Mouse (Mus musculus): ENCODE results near the gene Dapk2. TPM values are rescaled to one million over a fixed set of nuclear protein-coding genes. Genes with fewer than 3 reads are reported as not detected.

Gene Dapk2
- total RNA-seq, 2 experiments from 2014 or later = 3.1 to 3.8 TPM

- DNase-seq = peak; percentile 74
These were observed 13.8 kb upstream of the Dapk2 start for GRCm38 (mm10) chr9:66144248-66144647.

DNA sequence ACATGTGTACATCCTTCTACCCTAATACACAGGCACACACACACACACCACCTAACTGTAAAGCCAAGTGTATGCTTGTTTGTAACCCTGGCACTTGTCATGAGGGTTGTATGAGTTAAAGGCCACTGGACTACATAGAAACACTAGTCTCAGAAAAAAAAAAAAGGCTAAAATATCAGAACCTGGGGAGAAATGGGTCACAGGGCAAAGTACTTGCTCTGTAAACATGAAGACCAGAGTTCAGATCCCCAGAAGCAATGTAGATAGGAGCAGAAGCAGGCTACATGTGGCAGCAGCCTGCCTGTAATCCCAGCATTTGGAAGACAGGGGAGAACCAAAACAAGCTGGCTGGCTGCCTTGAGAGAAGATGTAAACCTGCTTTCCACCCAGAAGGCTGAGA is 11.9 kb upstream of the Dapk2 start:
- no peak for DNase-seq

DNA sequence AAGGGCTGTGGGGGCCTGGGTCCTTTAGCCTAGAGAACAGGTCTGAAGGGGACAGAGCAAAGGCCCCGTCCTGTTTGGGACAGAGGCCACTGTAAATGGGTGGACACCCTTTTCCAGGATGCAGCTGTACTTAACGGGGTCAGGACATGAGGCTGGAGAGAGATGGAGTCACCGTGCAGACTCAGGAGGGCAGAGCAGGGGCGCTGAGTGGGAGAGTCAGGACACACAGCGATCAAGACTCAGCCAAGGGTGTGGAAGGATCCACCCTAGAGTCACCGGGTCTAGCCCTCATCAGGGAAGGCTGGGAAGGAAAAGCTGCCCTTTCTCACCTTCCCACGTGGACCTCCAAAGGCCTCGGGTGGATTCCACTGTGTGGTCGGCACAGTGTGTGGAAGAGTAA is 6.0 kb upstream of the Dapk2 start:
- no peak for DNase-seq

- no peak for DNase-seq
These were observed 4.4 kb upstream of the Dapk2 start for GRCm38 (mm10) chr9:66153594-66153993.

- DNase-seq = no peak
These were observed 4.0 kb upstream of the Dapk2 start for GRCm38 (mm10) chr9:66154013-66154412.

DNA sequence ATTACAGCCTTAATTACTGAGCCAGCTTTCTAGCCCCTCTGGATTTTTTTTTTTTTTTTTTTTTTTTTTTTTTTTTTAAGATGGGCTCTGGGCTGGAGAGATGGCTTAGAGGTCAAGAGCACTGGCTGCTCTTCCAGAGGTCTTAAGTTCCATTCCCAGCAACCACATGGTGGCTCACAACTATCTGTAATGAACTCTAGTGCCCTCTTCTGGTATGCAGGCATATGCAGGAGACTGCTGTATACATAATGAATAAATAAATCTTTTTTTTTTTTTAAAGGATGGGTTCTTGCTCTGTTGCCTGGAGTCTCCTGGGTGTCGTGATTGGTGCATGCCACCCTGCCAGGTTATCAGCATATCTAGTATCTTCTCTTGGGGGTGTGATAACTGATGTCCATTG is 2.5 kb upstream of the Dapk2 start:
- DNase-seq = no peak

DNA sequence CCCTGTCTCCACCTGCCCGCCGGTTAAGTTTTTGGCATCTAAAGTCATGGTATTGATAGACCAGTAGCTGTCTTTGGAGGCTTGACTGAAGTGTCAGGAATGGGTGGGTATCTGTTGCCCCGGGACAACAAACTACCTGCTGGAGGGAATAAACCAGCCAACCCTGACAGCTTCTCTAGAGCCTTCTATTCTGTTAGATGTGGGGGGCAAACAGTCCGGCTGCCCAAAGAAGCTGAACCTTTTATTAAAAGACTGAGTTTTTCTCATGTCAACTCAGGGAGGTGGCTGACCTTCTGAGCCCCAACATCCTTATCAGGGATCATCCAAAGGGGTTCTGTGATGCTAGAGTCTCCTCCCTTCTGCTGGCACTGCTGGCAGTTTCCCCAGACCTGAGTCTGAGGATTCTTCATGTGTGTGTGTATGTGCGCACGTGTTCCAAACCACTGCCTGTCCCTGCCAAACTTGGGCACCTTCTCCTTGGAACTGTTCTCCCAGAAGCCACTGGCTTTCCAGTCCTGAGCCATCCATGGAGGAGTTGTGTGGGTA is 935 bp downstream of the Dapk2 start:
- DNase-seq = no peak

GRCm38 (mm10) chr9:66160155-66160554 is 2.1 kb downstream of the Dapk2 start:
- no peak for DNase-seq

DNA sequence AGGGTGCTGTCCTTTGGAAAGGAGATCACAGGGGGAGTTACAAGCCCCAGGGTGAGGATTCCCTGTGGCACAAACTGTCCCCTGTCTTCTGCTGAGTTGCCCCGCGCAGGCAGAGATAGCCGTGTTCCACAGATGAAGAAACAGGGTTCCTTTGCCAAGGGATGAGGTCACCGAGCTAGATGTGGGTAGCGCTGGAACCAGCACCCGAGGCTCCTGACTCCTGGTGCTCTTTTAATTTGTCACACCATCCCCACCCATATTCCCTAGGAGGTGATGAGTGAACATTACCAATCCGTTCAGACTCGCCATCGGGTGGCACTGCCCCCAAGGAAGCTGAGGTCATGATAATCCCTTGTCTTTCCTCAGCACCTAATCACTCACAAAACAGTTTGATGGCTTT is 5.0 kb downstream of the Dapk2 start:
- no peak for DNase-seq

DNA sequence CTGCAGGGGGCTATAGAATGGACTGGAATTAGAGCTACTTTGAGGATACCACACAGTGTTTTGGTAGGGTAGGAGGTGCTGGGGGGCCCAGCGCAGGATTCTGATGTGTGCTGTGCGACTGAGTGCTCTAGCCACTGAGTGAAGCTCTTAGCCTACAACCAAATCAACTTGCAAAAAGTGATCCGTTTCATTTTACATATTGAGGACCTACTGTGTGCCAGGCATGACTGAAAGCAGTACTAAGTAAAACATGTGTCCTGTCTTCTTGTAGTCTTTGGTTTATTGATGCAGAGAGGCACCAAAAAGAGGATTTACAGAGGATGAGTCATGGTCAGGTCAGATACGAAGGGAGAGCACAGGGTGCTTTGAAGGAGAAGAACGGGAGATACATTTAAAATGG is 9.2 kb downstream of the Dapk2 start:
- DNase-seq = no peak

DNA sequence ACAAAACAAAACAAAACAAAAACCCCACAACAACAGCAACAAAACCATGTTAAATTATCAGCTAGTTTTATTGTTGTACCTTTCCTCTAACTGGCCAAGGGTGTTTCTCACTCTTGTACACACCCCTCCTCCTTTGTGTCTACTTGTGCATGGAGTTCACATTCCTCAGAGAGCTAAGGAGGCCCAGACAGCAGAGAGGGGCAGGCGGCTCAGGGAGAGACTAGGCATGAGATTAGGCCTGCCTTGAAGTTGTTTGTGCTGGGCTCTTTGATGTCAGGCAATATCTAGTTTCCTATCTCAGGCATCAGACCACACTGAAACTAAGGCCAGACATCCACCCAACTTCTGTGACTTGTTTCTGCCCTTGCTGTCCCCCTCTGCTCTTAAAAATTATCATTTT is 10.2 kb downstream of the Dapk2 start:
- no peak for DNase-seq

DNA sequence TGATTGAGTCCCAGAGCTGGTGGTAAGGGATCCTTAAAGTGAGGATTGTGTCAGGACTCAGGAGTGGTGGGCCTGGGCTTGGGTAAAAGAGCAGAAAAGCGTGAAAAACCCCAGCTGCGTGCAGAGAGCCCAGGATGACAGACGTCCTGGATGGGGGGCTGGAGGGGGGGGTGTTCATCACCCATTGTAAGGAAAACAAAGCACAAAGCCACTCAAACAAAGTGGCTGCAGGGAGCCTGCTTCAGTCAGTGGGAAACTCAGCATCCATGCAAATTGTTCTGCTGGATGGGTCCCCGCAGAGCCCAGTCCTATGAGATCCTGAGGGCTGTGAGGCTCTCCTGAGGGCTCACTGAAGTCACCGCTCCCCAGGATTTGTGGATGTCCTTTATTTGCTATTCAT is 12.5 kb downstream of the Dapk2 start:
- DNase-seq = no peak

GRCm38 (mm10) chr9:66171275-66171921 is 13.4 kb downstream of the Dapk2 start:
- no peak for DNase-seq

DNA sequence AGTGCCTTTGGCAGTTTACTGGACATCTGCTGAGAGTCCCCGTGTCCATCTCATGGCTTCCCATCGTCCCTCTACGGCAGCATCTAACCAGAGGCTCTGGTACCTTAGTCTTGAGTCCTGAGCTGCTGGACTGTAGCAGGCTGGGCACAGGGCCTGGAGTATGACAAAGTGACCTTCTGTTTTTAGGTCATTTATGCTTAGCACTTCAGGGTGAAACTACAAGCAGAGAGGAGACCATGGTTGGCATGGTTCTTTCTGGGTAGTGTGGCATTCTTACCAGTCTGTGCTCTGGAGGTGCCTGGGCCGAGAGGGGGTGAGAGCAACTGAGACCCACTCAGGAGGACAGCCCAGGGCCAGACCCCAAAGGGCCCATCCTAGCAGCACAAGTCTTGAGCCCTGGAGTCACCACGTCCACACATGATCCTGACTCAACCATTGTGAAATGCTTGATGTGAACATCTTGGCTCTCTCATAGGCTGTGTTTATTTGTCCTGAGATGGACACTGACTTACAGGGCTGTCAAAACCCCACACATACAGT is 15.4 kb downstream of the Dapk2 start:
- no peak for DNase-seq

DNA sequence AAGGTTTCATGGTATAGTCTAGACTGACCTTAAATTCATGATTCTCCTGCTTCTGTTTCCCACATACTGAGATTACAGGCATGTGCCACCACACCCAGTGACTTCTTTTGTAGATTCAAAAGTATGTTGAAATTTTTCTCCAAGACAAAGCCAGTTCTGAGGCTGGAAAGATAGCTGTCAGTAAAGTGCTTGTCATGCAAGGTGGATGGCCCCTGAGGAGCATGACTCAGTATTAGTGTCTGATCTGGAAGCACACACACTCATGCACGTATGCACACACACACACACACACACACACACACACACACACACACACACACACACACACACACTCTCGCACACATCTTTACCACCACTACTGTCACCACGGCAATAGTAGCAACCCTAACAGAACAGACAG is 17.0 kb downstream of the Dapk2 start:
- no peak for DNase-seq

GRCm38 (mm10) chr9:66177975-66178374 is 20.0 kb downstream of the Dapk2 start:
- no peak for DNase-seq

GRCm38 (mm10) chr9:66179795-66180194 is 21.8 kb downstream of the Dapk2 start:
- peak; percentile 57 for DNase-seq

GRCm38 (mm10) chr9:66181126-66181825 is 23.3 kb downstream of the Dapk2 start:
- no peak for DNase-seq

GRCm38 (mm10) chr9:66181826-66182678 is 24.0 kb downstream of the Dapk2 start:
- DNase-seq = no peak

GRCm38 (mm10) chr9:66182679-66182993 is 24.6 kb downstream of the Dapk2 start:
- no peak for DNase-seq

GRCm38 (mm10) chr9:66183023-66183422 is 25.0 kb downstream of the Dapk2 start:
- DNase-seq = no peak

- DNase-seq = no peak
These were observed 26.5 kb downstream of the Dapk2 start for GRCm38 (mm10) chr9:66184572-66184971.

DNA sequence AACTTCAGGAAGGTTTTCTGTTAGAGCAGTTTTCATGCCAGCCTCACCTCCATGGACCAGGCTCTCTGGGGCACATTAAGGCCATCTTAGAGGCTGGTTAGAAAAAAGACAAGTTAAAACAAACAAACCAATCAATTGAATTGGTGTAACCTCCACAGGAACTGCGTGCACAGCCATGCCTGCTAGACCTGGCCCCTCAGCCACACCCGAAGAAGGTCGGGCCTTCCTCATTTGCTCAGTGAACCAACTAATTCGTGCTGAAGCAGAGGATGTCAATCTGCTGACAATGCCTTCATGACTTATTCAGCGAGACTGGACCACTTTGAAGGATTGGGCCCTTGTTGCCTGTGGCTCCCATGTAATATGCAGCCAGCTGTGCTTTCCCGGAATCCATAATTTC is 28.4 kb downstream of the Dapk2 start:
- DNase-seq = no peak
